Mouse (Mus musculus): Measurements from ENCODE around the gene Calcrl. TPM values are rescaled to one million over a fixed set of nuclear protein-coding genes. Genes with fewer than 3 reads are reported as not detected.
"Not testable (repeated sequence)": the region's sequence is repeated elsewhere in the genome, so short reads cannot be mapped to it uniquely, and the experiment has no call there.

The Calcrl gene
- polyA plus RNA-seq, 2 experiments from 2014 or later = 24.9 to 26.1 TPM

DNA sequence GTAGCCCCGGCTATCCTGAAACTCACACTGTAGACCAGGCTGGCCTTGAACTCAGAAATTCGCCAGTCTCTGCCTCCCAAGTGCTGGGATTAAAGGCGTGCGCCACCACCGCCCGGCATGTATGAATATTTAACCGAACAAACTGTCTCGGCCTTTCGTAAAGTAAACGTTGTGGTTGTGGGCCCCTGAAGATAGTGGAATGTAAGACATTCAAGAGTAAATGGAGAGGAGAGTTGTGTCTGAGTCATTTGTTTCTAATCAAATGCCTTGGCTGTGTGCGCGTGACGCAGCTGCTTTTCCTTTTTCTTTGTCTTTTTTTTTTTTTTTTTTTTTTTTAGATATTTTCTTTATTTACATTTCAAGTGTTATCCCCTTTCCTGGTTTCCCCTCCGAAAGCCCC, 36.7 kb downstream of the Calcrl start:
- not testable (repeated sequence) for ATAC-seq

DNA sequence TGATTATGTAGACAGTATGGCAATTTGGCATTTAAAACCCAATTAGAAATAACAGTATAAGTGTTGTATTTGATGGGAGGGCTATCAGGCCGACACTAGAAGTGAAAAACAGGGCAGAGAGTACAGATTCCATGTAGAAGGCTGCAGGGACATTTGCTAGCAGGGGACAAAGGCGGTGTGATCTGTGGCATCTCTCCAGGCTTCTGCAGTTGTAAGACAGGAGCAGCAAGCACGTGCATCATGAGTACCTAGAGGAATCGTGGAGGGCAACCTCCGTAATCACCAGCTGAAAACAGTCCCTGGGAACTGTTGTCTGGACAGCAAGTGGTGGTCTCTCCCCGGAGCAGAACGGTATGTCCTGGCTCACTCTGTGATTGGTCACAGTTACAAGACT, 37.2 kb downstream of the Calcrl start:
- no peak for ATAC-seq

DNA sequence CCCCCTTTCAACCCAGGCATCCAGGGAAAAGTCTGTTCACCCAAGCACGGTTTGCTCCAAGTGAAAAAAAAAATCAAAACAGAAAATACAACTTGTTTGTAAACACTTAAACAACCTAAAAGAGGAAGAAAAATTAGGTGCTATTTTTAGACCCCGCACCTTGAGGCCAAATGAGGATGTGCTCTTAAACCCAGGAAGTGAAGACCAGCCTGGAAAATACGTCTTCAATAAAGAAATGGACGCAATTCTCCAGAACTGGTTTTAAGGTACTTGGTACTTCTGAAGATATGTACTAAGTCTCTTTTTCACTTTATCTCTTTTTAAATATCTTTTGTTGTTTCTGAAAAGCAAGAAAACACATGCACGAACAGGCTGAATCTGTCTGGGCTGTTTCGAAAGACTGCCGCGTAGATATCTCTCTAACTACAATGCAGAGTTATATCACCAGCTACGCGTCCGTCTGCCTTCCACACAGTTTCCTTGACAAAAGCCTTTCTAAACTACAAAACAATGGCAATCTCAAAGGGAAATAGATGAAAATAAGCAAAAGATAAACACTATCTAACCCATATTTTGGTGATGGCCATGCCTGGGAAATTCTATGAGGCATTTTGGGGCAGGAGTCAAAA, 37.7 kb downstream of the Calcrl start:
- ATAC-seq = no peak

DNA sequence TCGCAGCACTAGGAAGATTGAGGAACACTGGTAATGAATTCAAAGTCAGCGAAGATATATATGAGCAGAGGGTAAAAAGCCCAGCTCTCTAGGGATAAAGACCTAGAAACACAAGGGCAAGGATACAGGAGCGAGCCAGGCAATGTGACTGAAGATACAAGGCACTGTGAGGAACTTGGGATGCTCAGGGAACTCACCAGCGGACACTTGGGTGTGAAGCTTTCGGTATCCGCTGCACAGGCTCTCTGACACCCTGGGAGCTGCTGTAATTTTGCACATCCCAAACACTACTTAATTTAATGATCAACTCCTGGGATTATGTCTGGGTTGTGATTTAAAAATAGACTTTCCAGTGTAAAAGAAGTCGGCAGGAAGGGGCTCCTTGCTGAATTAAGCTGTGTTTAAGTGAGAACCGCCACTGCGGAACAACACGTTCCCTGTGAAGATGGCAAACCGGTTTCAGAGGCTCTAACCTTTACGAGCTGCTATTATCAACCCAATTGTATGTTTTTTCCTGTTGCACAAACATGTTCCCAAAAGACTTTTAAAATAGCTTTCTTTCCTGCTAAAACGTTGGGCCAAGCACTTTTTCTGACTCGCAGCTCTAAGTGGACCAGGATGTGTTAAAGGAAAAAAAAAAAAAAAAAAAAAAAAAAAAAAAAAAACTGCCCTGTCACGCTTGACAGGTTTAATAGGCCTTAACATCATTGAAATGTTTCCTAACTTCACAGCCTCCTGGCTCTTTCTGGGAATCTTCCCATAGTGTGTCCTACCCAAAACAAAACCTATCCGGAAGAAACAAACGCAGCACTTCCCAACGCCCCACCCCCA, 38.4 kb downstream of the Calcrl start:
- no peak for ATAC-seq

DNA sequence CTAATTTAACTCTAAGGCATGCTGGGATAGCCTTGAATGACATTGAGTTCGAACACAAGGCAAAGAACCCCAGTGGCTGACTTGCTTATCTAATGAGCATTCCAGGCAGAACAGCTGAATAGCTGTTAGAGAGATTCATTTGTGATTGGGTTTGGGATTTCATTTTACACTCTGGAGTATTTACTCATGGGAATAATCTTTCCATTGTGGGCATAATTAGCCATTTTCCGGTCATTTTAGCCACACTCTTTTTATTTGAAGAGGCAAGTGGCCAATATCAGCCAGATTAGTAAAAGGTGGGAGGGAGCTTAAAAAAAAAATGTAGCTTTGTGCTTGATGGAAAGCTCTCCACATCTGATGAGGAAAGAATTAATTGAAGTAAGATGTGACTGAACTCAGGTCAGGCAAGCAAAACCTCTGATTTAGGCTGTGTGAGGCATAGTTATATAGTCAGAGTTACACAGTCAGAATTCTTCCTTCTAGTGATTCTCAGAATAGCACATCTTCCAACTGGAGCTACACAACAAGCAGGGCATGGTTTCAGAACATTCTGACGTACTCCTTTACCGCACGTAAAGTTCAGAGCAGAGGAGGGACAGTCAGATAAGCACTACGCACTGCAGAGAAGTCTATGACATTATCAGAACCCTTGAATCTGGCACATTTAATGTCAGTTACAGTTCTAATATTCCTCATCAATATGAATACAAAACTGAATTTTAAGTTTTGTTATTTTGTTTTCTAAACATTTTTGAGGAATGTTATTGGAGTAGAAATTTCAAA, 40.1 kb downstream of the Calcrl start:
- no peak for ATAC-seq

DNA sequence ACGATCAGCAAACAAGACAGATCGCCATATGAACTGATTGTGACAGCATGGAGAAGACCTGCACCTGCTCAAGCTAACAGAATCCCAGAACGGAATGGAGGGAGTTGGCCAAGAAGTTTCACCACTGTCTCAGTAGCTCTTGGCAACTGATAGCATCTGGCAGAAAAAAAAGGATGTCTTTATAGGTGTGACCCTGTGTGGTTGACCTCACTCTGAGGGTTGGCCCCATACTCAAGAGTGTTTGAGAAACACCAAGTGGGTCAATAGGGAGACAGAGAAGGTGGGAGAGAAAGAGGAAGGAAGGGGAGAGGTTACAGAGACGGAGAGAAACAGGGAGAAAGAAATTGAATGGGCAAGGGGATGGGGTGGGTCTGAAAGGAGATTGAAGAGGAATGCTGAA, 41.4 kb downstream of the Calcrl start:
- no peak for ATAC-seq

DNA sequence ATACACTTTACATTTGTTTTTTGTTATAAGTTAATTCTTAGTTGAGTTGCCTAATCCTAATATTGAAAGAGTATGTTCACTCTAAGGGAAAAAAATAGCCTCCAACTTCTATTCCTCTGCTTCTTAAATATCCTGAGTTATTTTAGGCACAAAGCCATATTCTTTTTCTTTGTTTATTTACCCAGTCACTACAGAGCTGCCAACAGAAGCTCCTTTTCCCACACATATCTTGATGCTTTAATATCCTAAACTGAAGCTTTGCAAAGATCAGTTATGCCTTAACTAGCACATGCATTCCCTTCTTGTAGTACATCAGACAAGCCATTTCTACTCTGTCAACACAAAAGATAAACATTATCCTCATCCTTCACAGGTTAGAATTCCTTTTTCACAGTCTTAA, 42.7 kb downstream of the Calcrl start:
- no peak for ATAC-seq

DNA sequence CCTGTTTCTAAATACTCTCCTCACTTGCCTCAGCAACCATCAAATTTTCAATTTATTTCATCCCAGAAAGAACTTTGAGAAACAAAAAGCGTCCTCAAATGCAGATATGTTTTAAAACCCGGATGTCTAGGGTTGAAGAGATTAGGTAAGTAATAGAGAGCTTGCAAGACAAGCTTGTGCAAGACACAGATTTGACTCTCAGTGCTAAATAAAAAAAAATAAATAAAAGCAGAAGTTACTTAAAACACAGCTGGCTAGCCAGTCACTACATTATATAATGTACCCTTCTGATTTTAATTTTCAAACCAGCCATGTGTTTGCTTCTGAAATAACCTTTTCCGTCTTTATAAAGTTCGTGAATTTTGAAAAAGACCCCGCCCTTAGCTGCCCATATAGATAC, 43.2 kb downstream of the Calcrl start:
- no peak for ATAC-seq

DNA sequence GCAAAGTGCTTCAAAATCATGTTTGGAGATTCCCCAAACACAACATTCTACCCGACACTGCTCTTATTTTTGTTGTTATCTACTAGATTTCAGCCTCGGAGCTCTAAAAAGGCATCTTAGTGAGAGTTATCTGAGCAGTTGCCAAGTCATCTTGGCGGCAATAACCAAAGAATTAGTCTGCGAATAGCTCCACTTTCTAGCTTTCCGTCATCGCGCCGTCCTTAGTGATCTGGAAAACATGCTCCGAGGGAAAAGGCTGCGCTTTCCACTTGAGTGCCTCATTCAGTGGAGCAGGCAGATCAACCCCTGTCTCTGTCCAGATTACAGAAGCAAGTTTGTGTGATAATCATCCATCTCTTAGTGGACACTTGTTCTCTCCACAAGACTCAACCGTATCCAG, 44.4 kb downstream of the Calcrl start:
- ATAC-seq = no peak

DNA sequence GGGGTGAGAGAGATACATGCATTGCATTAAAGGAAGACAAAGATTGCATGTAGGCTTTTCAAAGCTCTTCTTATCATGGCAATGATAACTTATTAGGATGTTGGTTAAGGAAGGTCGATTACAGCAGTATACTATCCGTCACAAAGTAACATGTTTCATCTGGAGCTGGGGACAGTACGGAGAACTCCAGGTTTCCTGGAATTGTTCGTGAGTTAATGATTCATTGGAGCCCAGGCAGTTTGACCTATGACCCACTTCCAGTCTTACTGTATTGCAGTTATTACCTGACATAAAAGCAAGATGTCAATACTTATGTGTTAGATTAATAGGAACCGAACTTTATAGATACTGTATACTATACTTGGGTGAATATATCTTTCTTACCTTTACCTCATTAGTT, 46.5 kb downstream of the Calcrl start:
- no peak for ATAC-seq

DNA sequence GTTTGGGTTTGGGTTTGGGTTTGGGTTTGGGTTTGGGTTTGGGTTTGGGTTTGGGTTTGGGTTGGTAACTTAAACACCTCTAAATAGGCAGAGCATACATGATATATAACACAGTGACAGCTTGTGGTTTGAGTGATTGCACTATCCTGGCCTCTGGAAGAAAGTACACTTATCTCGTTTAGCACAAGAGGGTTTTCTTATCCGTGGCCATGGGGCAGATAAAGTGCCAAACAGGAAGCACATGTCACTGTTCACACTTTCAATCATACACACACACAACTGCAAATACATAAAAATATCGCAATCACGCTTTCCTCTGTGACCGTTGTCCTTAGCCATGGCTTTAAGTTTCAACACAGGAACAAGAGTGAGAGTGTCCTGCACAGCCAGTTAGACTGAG, 56.0 kb downstream of the Calcrl start:
- ATAC-seq = no peak

DNA sequence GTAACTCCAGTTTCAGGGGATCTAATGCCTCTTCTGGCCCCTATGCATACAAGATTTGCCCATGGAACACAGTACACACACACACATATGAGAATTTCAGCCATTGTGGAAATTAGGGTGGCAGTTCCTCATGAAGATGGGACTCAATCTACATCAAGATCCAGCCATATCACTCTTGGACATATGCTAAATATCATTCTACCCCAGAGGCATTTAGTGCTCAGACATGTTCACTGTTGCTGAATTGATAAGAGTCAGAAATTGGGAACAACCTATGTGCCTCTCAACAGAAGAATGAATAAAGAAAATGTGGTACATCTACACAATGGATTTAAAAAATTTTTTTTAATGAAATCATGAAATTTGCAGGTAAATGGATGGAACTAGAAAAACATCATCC, 58.5 kb downstream of the Calcrl start:
- ATAC-seq = no peak

DNA sequence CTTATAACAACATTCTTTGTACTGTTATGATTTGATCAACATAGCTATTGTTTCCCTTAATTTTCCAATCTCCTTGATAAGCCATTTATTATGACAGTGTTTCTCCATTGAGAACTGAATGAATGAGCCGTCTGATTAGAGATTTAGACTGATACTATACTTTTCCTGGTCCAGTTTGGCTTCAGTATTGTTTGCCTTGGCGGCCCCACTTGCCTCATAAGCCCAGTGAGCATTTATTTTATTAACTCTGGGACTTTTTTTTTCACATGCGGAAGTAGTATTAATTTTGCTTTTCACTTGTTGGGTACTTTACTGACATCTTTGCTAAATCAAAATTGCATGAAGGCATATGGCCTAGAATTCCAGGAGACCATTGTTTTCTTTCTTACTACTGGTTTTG, 59.9 kb downstream of the Calcrl start:
- no peak for ATAC-seq

DNA sequence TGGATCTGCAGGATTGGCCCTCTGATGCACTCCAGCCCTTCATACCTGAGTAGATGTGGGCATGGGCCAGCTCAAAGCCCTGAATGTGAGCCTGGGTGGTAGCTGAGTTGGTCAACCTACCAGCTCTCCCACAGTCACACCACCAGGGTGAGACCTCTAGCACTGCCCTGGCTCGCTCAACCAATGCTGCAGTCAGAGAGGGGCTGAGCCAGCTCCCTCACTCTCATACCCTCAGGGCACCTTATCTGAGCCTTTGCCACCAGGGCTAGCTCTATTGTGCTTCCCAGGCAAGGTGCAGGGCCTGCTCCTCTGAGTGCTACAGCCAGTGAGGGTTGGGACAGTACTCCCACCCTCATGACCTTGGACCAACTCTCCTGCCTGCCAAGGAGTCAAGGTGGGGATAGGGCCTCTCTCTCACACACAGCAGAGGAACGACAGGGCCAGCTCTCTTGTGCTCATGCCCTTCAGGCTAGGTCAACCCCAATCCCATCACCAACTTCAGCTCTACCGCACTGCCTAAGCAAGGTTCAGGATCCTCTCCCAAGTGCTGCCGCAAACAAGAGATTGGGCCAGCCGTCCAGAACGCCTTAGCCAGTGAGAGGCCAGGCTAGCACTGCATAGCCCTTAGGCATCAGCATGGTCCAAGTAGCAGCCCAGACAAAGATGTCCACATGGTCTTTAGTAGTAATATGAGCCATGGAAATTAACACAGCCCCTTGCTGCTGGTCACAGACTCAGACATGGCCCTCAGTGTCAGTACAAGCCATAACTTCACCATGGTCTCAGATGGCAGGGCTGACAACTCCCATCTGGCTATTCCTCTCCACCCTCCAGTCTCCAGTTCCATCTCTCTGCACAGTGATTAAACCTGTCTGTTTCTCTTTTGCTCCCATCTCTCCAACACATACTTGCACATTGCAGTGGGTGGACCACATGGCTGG, 62.2 kb downstream of the Calcrl start:
- no peak for ATAC-seq

DNA sequence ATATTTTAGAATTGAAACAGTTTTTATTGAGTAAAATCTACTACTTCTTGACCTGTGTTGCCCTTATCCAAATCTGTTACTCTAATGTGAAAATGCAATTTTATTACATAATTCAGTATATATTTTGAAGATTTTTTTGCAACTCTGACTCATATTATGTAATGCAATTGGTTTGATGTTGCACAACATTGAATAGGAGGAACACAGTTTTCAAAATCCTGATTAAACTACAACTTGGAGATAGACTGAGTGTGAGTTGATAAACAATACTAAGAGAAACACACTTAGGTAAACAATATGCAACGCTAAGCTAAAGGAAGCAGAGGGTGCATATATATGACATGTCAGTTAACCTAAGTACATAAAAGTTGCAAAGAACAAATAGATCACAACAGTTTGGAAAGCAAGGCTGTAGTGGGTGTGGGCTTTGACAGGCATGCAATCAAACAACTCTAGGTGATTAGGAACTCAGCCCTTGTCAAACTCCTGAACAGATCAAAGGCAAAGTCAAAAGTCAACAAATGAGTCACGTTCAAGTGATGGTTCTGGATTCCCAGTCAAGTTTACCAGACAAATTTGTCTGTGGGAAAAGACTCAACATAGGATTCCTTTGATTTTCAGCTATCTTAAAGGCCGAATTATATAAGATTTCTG, 66.4 kb downstream of the Calcrl start:
- no peak for ATAC-seq

DNA sequence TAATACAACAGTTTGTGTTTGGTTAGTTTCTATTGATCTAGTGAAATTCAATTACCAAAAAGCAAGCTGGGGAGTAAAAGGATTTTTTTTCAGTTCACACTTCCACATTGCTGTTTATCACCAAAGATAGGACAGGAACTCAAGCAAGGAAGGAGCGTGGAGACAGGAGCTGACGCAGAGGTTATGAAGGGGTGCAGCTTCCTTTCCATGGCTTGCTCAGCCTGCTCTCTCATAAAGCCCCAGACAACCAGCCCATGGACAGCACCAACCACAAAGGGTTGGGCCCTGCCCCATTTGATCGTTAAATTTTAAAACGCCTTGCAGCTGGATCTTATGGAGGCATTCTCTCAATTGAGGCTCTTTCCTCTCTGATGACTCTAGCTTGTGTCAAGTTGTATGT, 69.9 kb downstream of the Calcrl start:
- ATAC-seq = no peak

DNA sequence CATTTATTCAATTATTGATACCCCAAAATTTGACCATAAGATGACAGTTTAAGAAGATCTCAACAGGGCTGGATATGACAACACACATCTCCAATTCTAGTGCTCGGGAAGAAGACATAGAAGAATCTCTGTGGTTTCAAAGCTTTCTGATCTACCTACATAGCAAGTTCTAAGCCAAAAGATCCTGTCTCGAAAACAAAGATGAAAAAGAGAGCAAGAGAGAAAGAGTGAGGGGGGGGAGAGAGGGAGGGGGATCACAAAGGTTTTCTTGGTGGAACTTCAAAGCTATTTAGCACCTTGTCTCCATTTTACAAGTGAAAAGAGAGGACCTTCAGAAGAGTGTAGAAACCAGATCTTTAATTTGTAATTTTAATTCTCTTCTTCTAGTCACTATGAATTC, 77.8 kb downstream of the Calcrl start:
- ATAC-seq = no peak

DNA sequence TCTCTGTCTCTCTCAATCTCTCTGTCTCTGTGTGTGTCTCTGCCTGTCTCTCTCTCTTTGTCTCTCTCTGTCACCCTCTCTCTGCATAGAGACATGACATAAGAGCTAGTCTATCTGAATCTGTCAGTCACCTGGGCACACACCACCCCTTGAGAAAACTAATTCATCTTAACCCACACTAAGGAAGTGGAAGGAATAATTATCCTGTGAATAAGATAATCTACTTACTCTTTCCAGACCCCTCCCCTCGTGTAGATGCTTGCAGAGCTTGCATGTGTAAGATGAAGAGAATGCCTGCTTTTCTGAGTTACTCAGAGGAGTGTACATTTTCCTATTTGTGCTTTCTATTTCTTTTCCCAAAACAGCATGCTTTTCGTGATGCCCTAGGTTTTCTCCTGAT, 81.5 kb downstream of the Calcrl start:
- no peak for ATAC-seq

DNA sequence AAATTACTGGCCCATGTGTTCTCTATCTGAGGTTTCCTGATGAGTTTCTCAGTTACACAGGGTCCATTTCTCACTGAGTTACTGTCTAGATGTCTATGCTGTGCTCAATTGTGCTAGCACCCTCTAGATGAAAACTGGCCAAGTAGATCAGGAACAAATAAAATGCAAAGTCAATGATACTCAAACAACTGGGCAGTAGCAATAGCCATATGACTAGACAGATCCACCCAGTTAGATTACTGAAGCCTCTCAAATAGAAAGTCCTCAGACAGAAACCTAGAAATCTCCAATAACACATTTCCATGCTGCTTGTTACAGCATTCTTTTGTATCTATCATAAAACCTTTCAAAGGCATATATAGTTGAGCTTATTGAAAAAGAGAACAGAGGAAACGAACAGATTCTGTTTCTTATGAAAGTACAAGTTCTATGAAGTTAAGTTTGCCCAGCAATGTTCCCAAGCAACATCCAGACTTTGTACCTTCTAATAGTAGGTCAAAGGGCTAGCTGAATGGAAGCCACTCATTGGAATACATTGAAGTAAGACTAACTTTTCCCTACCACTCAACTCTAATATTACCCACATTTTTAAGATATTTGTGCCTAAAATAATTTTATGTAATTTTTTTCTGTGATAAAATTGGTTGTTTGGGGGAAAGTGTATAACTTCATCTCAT, 87.3 kb downstream of the Calcrl start:
- no peak for ATAC-seq

DNA sequence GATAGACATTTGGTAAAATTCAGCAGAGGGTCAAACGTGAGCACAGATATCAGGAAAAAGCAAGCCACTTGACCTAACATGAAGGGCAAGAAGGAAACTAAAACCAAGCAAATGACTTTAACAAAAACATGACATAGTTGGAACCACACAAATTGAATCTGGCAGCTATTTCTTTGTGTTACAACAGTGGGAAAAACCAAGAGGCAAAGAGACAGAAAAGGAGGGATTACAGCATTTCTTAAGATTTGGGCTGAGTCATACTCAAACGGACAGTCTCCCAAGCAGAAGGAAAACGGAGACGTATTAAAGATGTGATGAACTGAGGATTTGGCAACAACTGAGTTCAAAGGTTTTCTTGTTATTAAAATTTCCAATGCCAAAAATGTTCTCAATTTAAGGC, 88.9 kb downstream of the Calcrl start:
- no peak for ATAC-seq

DNA sequence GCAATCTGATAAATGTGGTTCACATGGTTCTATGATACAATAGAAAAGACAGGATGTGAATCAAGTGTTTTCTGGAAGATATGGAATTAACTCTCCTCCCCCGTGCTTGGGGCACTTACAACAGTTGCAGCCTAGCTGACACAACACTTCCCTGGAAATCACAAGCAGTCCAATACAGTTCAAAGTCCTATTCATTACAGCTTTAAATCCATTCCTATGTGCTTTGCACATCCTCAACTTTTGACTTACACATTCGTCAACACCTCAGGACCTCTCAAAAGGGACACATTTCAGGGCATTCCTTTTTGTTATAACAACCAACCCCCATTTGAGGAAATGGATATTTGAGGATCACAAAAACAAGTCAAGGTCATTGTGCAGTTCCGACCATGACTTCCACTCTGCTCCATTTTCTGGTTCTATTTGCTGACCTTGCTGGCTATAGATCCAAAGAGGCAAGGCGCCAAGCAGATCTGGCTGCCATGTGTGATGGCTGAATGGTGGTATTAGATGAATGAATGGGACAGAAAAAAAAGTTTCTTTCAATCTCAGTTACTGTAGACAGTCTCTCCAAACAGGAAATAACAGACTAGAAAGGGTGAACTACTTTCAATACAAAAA, 108.9 kb downstream of the Calcrl start:
- no peak for ATAC-seq

Measured in activated CD4-positive, CD25-positive, alpha-beta regulatory T cell, adult 4 months (primary cell).